Mouse (Mus musculus) left cerebral cortex, postnatal 25 days (tissue): ENCODE data around the gene Tmem220. TPM values are rescaled to one million over a fixed set of nuclear protein-coding genes. Genes with fewer than 3 reads are reported as not detected.

Experiments used
- DNase-seq, 2 experiments: peaks; one replicate each; pipeline ENCODE4 v3.0.0; 2022; ENCODE audit warnings: low spot score in 2 of 2, mixed read lengths in 1 of 2
- intact Hi-C: fragments of 180-260 bp; cut with DNase I; formaldehyde crosslinking; loops from one replicate; pipeline ENCODE4 v1.15.1; 2025
- total RNA-seq, 2 experiments: library from RNA; stranded (reverse); gene quantifications; 2 replicates each; pipeline ENCODE4 v1.2.3; 2021

Gene Tmem220
- under 1 TPM; 0.41 to 0.44 TPM for total RNA-seq

GRCm38 (mm10) chr11:67024867-67025477 is at the start of gene Tmem220:
Tmem220 (plus strand) TSS chr11:67025154.
- peak; percentile 74 to 90 for DNase-seq
- intact Hi-C loops, result loop anchor here (1.0 to 10.0 kb wide), 3 partner anchors 60 to 320 kb away; no protein-coding TSS in a partner anchor

- no peak for DNase-seq
- intact Hi-C loops, result no loop called here
Observed at GRCm38 (mm10) chr11:66975606-66976330, 49.2 kb upstream of the Tmem220 start.

GRCm38 (mm10) chr11:66981336-66982115 is 43.4 kb upstream of the Tmem220 start:
- no peak for DNase-seq
- intact Hi-C loops, result no loop called here

GRCm38 (mm10) chr11:66982794-66983193 is 42.2 kb upstream of the Tmem220 start:
- no peak for DNase-seq
- intact Hi-C loops, result no loop called here

GRCm38 (mm10) chr11:66983422-66984164 is 41.4 kb upstream of the Tmem220 start:
- intact Hi-C loops, result loop anchor here (2.0 kb wide), 2 partner anchors 37 to 69 kb away; no protein-coding TSS in a partner anchor
- no peak for DNase-seq

GRCm38 (mm10) chr11:66984165-66985135 is 40.5 kb upstream of the Tmem220 start:
- DNase-seq, result peak; percentile 73 to 76
- intact Hi-C loops, result loop anchor here (1.0 to 2.0 kb wide), 3 partner anchors 36 to 78 kb away; no protein-coding TSS in a partner anchor

- intact Hi-C loops, result loop anchor here (1.0 to 2.0 kb wide), 3 partner anchors 36 to 79 kb away; no protein-coding TSS in a partner anchor
- DNase-seq, result no peak
Observed at GRCm38 (mm10) chr11:66985136-66985702, 39.7 kb upstream of the Tmem220 start.

GRCm38 (mm10) chr11:66992150-66992549 is 32.8 kb upstream of the Tmem220 start:
- intact Hi-C loops, result no loop called here
- peak in 1 of 2 experiments; percentile 56 for DNase-seq

GRCm38 (mm10) chr11:66993674-66994073 is 31.3 kb upstream of the Tmem220 start:
- intact Hi-C loops, result no loop called here
- no peak for DNase-seq

- intact Hi-C loops, result no loop called here
Observed at GRCm38 (mm10) chr11:66996446-66996845, 28.5 kb upstream of the Tmem220 start.

GRCm38 (mm10) chr11:66998467-66999403 is 26.2 kb upstream of the Tmem220 start:
- intact Hi-C loops, result no loop called here

More at GRCm38 (mm10) chr11:66996446-66996845, 28.5 kb upstream of the Tmem220 start:
- DNase-seq, result no peak

GRCm38 (mm10) chr11:67000671-67001070 is 24.3 kb upstream of the Tmem220 start:
- no peak for DNase-seq
- intact Hi-C loops, result no loop called here

More at GRCm38 (mm10) chr11:66998467-66999403, 26.2 kb upstream of the Tmem220 start:
- DNase-seq, result peak in 1 of 2 experiments; percentile 68

- intact Hi-C loops, result no loop called here
Observed at GRCm38 (mm10) chr11:67001717-67002116, 23.2 kb upstream of the Tmem220 start.

GRCm38 (mm10) chr11:67002911-67003310 is 22.0 kb upstream of the Tmem220 start:
- no peak for DNase-seq
- intact Hi-C loops, result no loop called here

More at GRCm38 (mm10) chr11:67001717-67002116, 23.2 kb upstream of the Tmem220 start:
- DNase-seq, result no peak

GRCm38 (mm10) chr11:67007961-67008360 is 17.0 kb upstream of the Tmem220 start:
- intact Hi-C loops, result no loop called here
- no peak for DNase-seq

GRCm38 (mm10) chr11:67008528-67008927 is 16.4 kb upstream of the Tmem220 start:
- no peak for DNase-seq
- intact Hi-C loops, result no loop called here

GRCm38 (mm10) chr11:67010430-67010829 is 14.5 kb upstream of the Tmem220 start:
- peak in 1 of 2 experiments; percentile 30 for DNase-seq
- intact Hi-C loops, result no loop called here
